In genomic region chr5:149617776-149618425, GRCm38 (mm10) we compare ENCODE assay signal across 14 mouse cellular contexts.
"Had no signal": no experiment of that assay in that cellular context is flagged by ENCODE, and none has a peak within 500 bp of the region (broad histone marks: within the 10 kb centered on the region; RNA-seq: fewer than 3 reads in every experiment).

No protein-coding gene starts in this region.

- DNase-seq: kidney, adult 18-20 months; kidney, postnatal 10 days; kidney, postnatal 36 days; layer of hippocampus, adult 9-11 months; liver, embryonic 13.5 days; lung, adult 2 months; lung, postnatal 14 days; lung, postnatal 4 days; thymus, adult 18-20 months; thymus, postnatal 36 days had no signal

- H3K27ac ChIP-seq: kidney, embryonic 15.5 days; liver, embryonic 13.5 days; stomach, postnatal 0 days had no signal

- H3K4me1 ChIP-seq: liver, embryonic 13.5 days; midbrain, embryonic 12.5 days had no signal

- H3K4me3 ChIP-seq: kidney, embryonic 15.5 days; liver, embryonic 13.5 days; midbrain, embryonic 12.5 days; myocyte had no signal

- H3K27me3 ChIP-seq: kidney, embryonic 15.5 days; liver, embryonic 13.5 days; midbrain, embryonic 12.5 days had no signal
